Mouse (Mus musculus) forelimb bud, embryonic 11.5 days (tissue): Measurements from ENCODE around the gene Tpi1.

Experiments
- DNase-seq: peaks from one replicate; pipeline ENCODE4 v3.0.0-alpha.2; 2012; ENCODE audit warnings: low read depth, low spot score

Tpi1 gene

DNA sequence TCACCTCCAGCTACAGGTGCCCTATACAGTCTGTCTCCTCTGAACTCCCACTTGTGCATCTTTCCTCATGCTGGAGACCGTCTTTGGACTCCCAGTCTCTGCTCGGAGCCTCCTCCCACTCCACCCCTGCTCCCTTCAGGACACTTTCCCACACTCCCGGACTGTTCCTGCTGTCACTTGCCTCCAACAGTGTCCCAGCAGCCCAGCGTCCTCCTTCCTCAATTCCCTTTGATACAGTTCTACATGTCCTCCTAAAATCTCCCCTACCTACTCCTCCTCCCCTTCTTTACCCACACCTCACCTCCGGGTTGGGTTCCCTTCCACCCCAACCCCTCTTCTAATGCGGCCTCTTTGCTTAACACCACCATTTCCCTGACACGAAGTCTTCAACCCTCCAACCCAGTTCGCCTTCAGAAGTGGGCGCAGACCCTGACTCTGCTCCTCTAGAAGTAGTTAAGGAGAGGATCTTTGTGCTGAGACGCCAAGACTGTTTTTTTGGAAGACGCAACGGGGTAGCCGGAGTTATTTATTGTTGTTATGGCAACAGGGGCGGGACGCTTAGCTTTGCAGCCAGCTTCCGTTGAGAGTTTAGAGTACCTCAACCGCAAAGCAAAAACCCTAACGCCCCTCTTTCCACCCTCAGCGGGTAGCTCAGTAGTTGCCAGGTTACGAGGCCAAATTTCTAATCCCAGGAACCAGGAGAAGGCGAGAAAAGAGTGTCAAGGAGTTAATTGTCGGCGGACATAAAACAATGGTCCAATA lies 34.7 kb downstream of the Tpi1 start, which contains the start of gene Lrrc23:
TSS of gene Lrrc23 (minus strand) at position 506 of the 762 bp plus-strand sequence.
- peak; percentile 66 for DNase-seq

DNA sequence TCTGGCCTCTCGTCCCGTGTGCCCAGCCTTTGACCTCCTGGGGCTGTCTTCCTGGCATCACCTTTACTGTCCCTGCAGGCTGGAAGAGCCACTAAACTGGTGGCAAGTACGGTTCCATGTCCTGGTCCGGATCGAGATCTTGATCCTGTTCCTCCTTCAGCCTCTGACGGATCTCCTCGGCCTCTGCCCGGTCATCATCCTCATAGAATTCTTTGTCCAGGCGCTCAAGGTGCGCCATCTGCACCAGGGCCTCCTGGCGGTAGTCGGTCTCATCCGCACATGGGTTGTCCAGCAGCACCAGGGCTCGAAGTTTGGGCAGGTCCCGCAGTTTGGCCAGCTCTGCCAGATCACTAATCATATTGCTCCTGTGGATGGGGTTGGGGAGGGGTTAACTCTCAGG lies 43.6 kb downstream of the Tpi1 start:
- DNase-seq = no peak

DNA sequence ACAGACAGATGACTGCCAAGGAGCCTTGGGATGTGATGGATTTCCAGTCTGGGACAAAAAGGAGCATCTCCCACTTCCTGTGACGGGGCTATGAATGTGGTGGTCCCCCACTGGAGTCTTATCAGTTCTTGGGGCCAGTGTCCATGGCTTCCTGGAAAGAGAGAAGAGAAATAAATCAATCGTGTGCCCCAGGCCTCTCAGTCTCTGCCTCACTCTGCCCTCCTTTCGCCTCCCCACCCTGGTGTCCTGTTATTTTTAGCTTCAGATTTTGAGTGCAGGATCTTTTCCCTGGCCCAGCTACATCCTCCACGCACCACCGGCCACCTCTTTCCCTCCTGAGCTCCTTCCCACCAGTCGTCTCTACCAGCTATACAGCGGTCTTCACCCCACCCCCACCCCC lies 44.1 kb downstream of the Tpi1 start:
- no peak for DNase-seq

DNA sequence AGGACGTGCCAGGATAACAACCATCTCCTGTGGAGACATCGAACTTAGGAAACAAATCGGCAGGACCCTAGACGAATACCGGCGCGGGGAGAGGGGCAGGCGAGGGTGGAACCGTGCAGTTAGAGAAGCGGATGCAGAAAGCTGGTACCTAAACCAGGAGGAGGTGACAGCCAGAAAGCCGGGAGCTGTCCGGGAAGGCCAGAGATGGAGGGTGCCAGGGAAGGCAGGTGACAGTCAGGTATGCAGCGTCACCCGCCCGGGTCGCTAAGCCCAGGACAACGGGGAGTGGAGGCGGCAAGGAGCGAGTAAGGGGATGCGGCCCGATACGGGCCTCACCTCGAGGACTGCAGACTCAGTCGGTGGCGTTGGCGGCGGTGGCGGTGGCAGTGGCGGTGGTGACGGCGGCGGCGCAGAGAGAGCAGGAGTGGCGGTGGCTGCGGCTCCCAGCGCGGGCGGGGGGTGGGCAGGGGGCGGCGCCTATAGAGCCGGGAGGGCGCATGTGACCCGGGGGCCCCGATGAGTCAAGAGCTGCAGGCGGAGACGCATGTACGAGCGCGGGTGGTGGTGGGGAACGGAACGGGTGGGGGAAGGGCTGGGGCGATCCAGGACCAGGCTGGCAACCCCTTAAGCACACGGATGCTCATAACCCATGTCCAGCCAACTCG lies 44.9 kb downstream of the Tpi1 start, which contains the start of gene Eno2:
TSS of gene Eno2 (minus strand) at position 573 of the 665 bp plus-strand sequence.
- DNase-seq = peak; percentile 26

DNA sequence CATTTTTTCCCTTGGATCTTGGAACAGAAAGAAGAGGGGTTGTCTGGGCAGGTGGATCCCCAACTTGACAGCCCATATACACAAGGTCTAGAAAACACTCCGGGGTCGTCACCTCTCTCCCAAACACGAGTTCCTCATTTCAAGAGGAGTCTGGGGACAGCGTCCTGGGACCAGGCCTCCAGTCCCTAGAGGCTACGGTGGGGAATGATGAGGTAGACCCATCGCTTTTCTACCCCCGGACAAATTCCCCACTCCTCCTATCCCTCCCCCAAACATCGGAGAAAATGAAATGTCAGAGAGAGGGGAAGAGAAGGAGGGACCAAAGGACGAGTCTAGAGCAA lies 45.4 kb downstream of the Tpi1 start:
- no peak for DNase-seq

DNA sequence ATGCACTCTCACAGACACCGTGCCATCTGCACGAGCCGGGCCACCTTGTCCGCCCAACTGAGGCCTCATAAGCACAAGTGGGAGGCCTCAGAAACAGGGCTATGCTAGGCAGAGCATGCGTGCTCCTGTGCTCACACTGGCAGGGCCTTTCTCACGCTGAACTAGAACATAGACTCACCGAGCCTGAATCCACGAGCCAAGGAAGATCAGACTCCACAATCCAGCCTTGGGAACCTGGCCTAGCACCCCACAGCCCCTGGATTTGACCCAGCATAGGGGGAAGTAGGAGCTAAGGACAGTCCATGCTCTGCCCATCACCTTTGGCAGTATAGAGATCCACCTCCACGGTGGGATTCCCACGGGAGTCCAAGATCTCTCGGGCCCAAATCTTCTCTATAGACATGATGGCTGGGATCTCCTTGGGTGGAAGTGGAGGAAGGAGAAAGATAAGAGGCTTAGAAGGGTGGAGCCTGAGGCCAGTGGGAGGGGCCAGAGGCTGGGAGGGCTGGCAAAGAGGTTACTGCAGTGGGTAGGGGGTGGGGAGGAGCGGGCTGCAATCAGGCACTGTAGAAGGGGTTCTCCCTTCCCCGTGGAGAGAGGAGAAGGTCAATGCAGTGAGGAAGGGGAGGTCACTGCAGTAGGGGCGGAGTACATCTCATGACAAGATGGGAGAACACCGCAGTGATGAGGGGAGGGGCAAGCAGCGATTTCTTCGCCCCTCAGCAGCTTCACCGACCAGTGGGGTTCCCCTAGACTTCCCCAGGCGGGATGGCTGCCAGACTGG lies 46.0 kb downstream of the Tpi1 start:
- DNase-seq = no peak

DNA sequence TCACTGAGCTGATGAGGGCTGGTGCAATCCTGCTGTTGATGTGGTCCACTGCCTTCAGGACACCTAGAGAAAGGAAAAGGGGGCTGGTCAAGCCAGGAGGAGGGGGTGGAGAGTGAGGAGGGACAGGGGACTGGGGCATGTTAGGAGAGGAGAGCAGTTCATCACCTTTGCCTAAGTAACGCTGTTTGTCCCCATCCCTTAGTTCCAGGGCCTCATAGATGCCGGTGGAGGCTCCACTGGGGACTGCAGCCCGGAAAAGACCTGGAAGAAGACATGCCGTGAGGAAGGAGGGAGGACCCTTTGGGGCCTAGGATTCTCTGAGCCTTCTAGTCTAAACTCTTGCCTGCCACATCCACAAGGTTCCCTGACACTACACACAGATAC lies 46.6 kb downstream of the Tpi1 start:
- DNase-seq = no peak

DNA sequence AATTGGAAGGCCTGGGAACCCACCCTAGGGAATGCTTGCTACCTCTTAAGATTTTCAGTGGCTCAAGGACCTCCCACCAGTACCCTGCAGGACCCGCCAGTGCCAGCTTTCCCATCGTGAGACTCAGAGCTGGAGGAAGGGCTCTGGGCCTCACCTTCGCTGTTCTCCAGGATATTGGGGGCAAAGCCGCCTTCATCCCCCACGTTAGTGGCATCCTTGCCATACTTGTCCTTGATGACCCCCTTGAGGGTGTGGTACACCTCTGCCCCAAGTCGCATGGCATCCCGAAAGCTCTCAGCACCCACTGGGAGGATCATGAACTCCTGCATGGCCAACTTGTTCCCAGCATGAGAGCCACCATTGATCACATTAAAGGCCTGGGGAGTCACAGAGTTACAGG lies 48.1 kb downstream of the Tpi1 start:
- DNase-seq = no peak
